In the genomic region with DNA sequence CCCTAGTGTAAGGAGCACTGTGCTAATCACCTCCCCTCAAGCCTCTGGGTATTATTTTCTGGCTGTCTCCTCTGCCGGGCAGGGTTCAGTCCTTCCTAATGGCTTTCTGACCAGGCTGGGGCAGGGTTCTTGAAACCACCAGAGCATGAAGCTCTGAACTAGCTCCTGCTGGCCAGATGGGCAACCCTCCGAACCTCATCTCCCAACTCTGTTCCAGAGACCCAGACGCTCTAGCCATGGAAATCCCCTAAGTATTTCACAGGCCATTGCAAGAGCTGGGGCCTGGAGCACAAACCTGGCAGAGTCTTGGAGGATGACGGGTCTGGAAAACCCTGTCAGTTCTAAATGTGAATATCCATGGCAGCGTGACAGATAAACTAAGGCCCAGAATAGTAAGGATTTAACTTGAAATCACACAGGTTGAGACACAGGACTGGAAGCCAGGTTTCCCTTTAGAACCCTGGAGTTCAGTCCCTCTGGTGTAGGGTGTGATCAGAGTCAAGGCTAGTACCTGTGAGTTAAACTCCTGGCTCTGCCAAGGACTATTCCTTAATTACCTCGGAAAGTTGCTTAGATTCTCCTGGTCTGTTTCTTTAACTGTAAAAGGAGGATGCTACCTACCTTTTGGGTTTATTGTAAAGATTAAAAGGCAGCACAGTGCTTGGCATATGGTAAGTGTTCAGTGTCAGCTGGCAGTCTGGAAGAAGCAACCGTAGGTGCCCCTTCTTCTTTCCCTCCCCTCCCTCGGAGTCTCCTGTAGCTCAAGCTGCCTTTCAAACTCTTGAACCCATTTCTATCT, we compare ENCODE assay signal across 8 mouse cellular contexts. TPM values are rescaled to one million over a fixed set of nuclear protein-coding genes. Genes with fewer than 3 reads are reported as not detected.
A peak's percentile ranks its signal among the peaks of the same experiment; 100 is the strongest.
DNase-seq lines count a peak whose midpoint lies in the region; ATAC-seq lines count a peak whose summit lies in the region.

TSS of gene Trp53inp2 (plus strand) at position 799 of the 799 bp plus-strand sequence.

- H3K4me2 ChIP-seq in midbrain, embryonic 14.5 days (ENCODE audit: low read length) = peak within 1 kb of the TSS; percentile 66

- ATAC-seq in midbrain, embryonic 14.5 days (ENCODE audit: low FRiP score, low TSS enrichment) = no peak

- H3K36me3 ChIP-seq in forebrain, embryonic 10.5 days (replicated peaks) = peaks cover 6% of the 10 kb centered on the region
- H3K36me3 ChIP-seq in midbrain, embryonic 14.5 days (ENCODE audit: control insufficient read depth, insufficient read depth, low read length) = peaks cover 3% of the 10 kb centered on the region

- intact Hi-C loops in heart, postnatal 25 days (cut with DNase I) = loop anchor here (2.0 to 5.0 kb wide), 3 partner anchors 22 to 143 kb away; partner anchors contain the start of genes Dynlrb1 and Map1lc3a

- no peaks in the 10 kb centered on the region for H3K9me3 ChIP-seq in forebrain, embryonic 10.5 days
- H3K9me3 ChIP-seq in midbrain, embryonic 14.5 days (ENCODE audit: control insufficient read depth, low read length) = no peaks in the 10 kb centered on the region

- peaks cover 35% of the 10 kb centered on the region for H3K27me3 ChIP-seq in forebrain, embryonic 10.5 days (ENCODE audit: poor library complexity, severe bottlenecking)
- H3K27me3 ChIP-seq in midbrain, embryonic 14.5 days (ENCODE audit: control insufficient read depth, insufficient read depth, low read length) = no peaks in the 10 kb centered on the region

- peak within 1 kb of the TSS; percentile 98 for H3K27ac ChIP-seq in forebrain, embryonic 10.5 days
- peak within 1 kb of the TSS; percentile 100 for H3K27ac ChIP-seq in midbrain, embryonic 14.5 days (replicated peaks; ENCODE audit: low read depth, low read length)

- H3K4me1 ChIP-seq in forebrain, embryonic 10.5 days = peaks cover 31% of the 10 kb centered on the region
- peaks cover 39% of the 10 kb centered on the region for H3K4me1 ChIP-seq in midbrain, embryonic 14.5 days (ENCODE audit: control insufficient read depth, insufficient read depth, low read length)

- 48% methylated on average over 8 of the region's 8 CpGs for WGBS in forebrain, embryonic 10.5 days
- WGBS in midbrain, embryonic 14.5 days = 28% methylated on average over 8 of the region's 8 CpGs

- H3K9ac ChIP-seq in midbrain, embryonic 14.5 days (replicated peaks; ENCODE audit: low read length) = peak within 1 kb of the TSS; percentile 99

- peak; percentile 7 for DNase-seq in thymus, postnatal 4 days
- no peak for DNase-seq in thymus, postnatal 25 days
- no peak for DNase-seq in forebrain, embryonic 10.5 days (ENCODE audit: extremely low spot score, low spot score)
- DNase-seq in heart, postnatal 25 days (ENCODE audit: low spot score) = no peak
- DNase-seq in layer of hippocampus, postnatal 10 days (ENCODE audit: low spot score in 2 of 2) = no peak
- peak; percentile 5 for DNase-seq in midbrain, embryonic 14.5 days
- DNase-seq in embryo, embryonic 9.5 days (ENCODE audit: extremely low spot score) = no peak
- DNase-seq in lung, postnatal 25 days (ENCODE audit: low spot score) = no peak

- peak within 1 kb of the TSS; percentile 79 for H3K4me3 ChIP-seq in forebrain, embryonic 10.5 days
- H3K4me3 ChIP-seq in midbrain, embryonic 14.5 days (replicated peaks; ENCODE audit: low read depth, low read length) = peak within 1 kb of the TSS; percentile 68

RNA-seq across cellular contexts. Expression of gene Trp53inp2, which starts in this region (rescaled TPM):
- 28.9 and 33.7 TPM in 2 replicates for polyA plus RNA-seq in forebrain, embryonic 10.5 days (2016; fragmentation: Nextera tagmentation; extraction: Ambion mirVana)
- total RNA-seq in heart, postnatal 25 days (2021) = 100 to 1,000 TPM; 491 to 545 TPM
- total RNA-seq in layer of hippocampus, postnatal 10 days (2021) = 100 to 1,000 TPM; 189 to 198 TPM
- polyA plus RNA-seq in midbrain, embryonic 14.5 days (2014; fragmentation: Nextera tagmentation; extraction: Ambion mirVana) = 82.5 and 98.6 TPM in 2 replicates

Comparison
In these comparisons a context has a peak if more than half of its experiments do, and no peak if none do; other contexts are left out.
1. DNase-seq: peak in thymus, postnatal 4 days (single experiment) and midbrain, embryonic 14.5 days (single experiment); none in thymus, postnatal 25 days (single experiment), forebrain, embryonic 10.5 days (single experiment), heart, postnatal 25 days (single experiment), layer of hippocampus, postnatal 10 days (0 of 2), embryo, embryonic 9.5 days (single experiment) and lung, postnatal 25 days (single experiment).